Mouse (Mus musculus): Measurements from ENCODE around the gene Nos1ap. TPM values are rescaled to one million over a fixed set of nuclear protein-coding genes. Genes with fewer than 3 reads are reported as not detected.

Gene Nos1ap
- polyA plus RNA-seq, 1 experiment: 146 TPM

DNA sequence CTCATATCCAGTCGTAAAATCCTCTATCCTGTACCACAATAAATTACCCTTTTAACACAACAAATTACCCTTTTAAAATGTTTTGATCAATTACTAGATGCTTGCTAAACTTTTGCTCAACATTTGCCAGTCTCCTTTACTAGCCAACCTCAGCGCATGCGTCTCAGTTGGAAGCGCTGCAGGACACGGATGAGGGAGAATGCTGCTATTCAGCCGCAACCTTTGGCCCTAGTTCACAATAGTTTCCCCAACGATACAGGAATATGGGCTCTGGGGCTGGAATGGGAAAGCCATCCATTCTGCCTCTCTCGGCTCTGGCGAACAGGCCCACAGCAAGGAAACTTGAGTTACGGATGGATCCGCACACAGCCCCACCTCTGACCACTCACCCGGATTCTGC lies 75.4 kb downstream of the Nos1ap start:
- Histone ChIP-seq H3K4me1 (ENCODE audit: control insufficient read depth, insufficient read depth, low read length) (0 out of 2 replicates have a peak, but pooled peaks cover 2% of the 10 kb centered on the region), H3K4me3 (ENCODE audit: insufficient read depth, low read length) (no peak overlapping the region), H3K27ac (ENCODE audit: insufficient read depth, low read length) (no peak overlapping the region)
- TF ChIP-seq CTCF (IDR thresholded peaks at IDR 0.05; ENCODE audit: extremely low read depth, insufficient read depth, low read length): no peak
- no peak for TF ChIP-seq POLR2A (IDR thresholded peaks at IDR 0.05; ENCODE audit: extremely low read depth, insufficient read depth, low read length)

- Histone ChIP-seq H3K4me3 (ENCODE audit: insufficient read depth, low read length) (no peak overlapping the region), H3K27ac (ENCODE audit: insufficient read depth, low read length) (no peak overlapping the region), H3K4me1 (ENCODE audit: control insufficient read depth, insufficient read depth, low read length) (0 out of 2 replicates have a peak, but pooled peaks cover 2% of the 10 kb centered on the region)
- no peak for TF ChIP-seq CTCF (IDR thresholded peaks at IDR 0.05; ENCODE audit: extremely low read depth, insufficient read depth, low read length)
These were observed 77.1 kb downstream of the Nos1ap start for GRCm38 (mm10) chr1:170512429-170513097.

GRCm38 (mm10) chr1:170510595-170511240 lies 78.9 kb downstream of the Nos1ap start:
- TF ChIP-seq POLR2A (IDR thresholded peaks at IDR 0.05; ENCODE audit: extremely low read depth, insufficient read depth, low read length): no peak
- TF ChIP-seq CTCF (IDR thresholded peaks at IDR 0.05; ENCODE audit: extremely low read depth, insufficient read depth, low read length): no peak
- Histone ChIP-seq H3K4me1 (ENCODE audit: control insufficient read depth, insufficient read depth, low read length) (0 out of 2 replicates have a peak, but pooled peaks cover 2% of the 10 kb centered on the region), H3K4me3 (ENCODE audit: insufficient read depth, low read length) (no peak overlapping the region), H3K27ac (ENCODE audit: insufficient read depth, low read length) (no peak overlapping the region)

GRCm38 (mm10) chr1:170506309-170506708 lies 83.4 kb downstream of the Nos1ap start:
- H3K4me1 ChIP-seq (ENCODE audit: control insufficient read depth, insufficient read depth, low read length): peaks cover 5% of the 10 kb centered on the region; the same call in 1 of the 2 replicates
- H3K27ac ChIP-seq (ENCODE audit: insufficient read depth, low read length): no peak overlapping the region
- TF ChIP-seq POLR2A (IDR thresholded peaks at IDR 0.05; ENCODE audit: extremely low read depth, insufficient read depth, low read length) (no peak), CTCF (IDR thresholded peaks at IDR 0.05; ENCODE audit: extremely low read depth, insufficient read depth, low read length) (no peak)
- H3K4me3 ChIP-seq (ENCODE audit: insufficient read depth, low read length): no peak overlapping the region

- no peak overlapping the region for H3K27ac ChIP-seq (ENCODE audit: insufficient read depth, low read length)
- peaks cover 5% of the 10 kb centered on the region; the same call in 1 of the 2 replicates for H3K4me1 ChIP-seq (ENCODE audit: control insufficient read depth, insufficient read depth, low read length)
- H3K4me3 ChIP-seq (ENCODE audit: insufficient read depth, low read length): no peak overlapping the region
- no peak for TF ChIP-seq POLR2A (IDR thresholded peaks at IDR 0.05; ENCODE audit: extremely low read depth, insufficient read depth, low read length)
- TF ChIP-seq CTCF (IDR thresholded peaks at IDR 0.05; ENCODE audit: extremely low read depth, insufficient read depth, low read length): no peak
These were observed 84.6 kb downstream of the Nos1ap start for GRCm38 (mm10) chr1:170505107-170505506.

DNA sequence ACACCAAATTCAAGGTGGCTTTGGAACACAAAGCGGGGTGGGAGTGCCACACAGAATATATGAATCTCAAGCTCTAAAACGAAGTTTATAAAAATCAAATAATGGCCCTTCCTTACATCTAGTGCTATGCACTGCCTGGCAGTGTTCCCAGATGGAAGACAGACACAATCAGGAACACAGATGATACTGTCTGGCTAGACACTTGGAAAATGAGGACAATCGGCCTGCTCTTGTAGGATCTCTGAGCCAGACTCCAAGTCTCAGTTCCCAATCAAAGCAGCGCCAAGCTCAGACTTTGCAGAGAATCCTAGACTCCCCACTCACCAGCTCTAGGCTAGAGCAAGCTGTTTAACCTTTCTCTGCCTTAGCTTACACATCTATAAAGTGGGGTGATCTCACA lies 85.3 kb downstream of the Nos1ap start:
- TF ChIP-seq POLR2A (IDR thresholded peaks at IDR 0.05; ENCODE audit: extremely low read depth, insufficient read depth, low read length) (no peak), CTCF (IDR thresholded peaks at IDR 0.05; ENCODE audit: extremely low read depth, insufficient read depth, low read length) (no peak)
- Histone ChIP-seq H3K27ac (ENCODE audit: insufficient read depth, low read length) (no peak overlapping the region), H3K4me1 (ENCODE audit: control insufficient read depth, insufficient read depth, low read length) (peaks cover 5% of the 10 kb centered on the region; the same call in 1 of the 2 replicates), H3K4me3 (ENCODE audit: insufficient read depth, low read length) (no peak overlapping the region)

- TF ChIP-seq CTCF (IDR thresholded peaks at IDR 0.05; ENCODE audit: extremely low read depth, insufficient read depth, low read length) (no peak), POLR2A (IDR thresholded peaks at IDR 0.05; ENCODE audit: extremely low read depth, insufficient read depth, low read length) (no peak)
- H3K27ac ChIP-seq (ENCODE audit: insufficient read depth, low read length): no peak overlapping the region
- H3K4me3 ChIP-seq (ENCODE audit: insufficient read depth, low read length): no peak overlapping the region
- peaks cover 5% of the 10 kb centered on the region; the same call in 1 of the 2 replicates for H3K4me1 ChIP-seq (ENCODE audit: control insufficient read depth, insufficient read depth, low read length)
These were observed 86.4 kb downstream of the Nos1ap start for GRCm38 (mm10) chr1:170503277-170503739.

GRCm38 (mm10) chr1:170502491-170503276 lies 87.0 kb downstream of the Nos1ap start:
- TF ChIP-seq POLR2A (IDR thresholded peaks at IDR 0.05; ENCODE audit: extremely low read depth, insufficient read depth, low read length): no peak
- TF ChIP-seq CTCF (IDR thresholded peaks at IDR 0.05; ENCODE audit: extremely low read depth, insufficient read depth, low read length): no peak
- Histone ChIP-seq H3K4me3 (ENCODE audit: insufficient read depth, low read length) (no peak overlapping the region), H3K4me1 (ENCODE audit: control insufficient read depth, insufficient read depth, low read length) (peaks cover 5% of the 10 kb centered on the region; the same call in 1 of the 2 replicates), H3K27ac (ENCODE audit: insufficient read depth, low read length) (no peak overlapping the region)

GRCm38 (mm10) chr1:170501970-170502369 lies 87.7 kb downstream of the Nos1ap start:
- Histone ChIP-seq H3K4me1 (ENCODE audit: control insufficient read depth, insufficient read depth, low read length) (peaks cover 5% of the 10 kb centered on the region; the same call in 1 of the 2 replicates), H3K27ac (ENCODE audit: insufficient read depth, low read length) (no peak overlapping the region), H3K4me3 (ENCODE audit: insufficient read depth, low read length) (no peak overlapping the region)
- no peak for TF ChIP-seq CTCF (IDR thresholded peaks at IDR 0.05; ENCODE audit: extremely low read depth, insufficient read depth, low read length)
- TF ChIP-seq POLR2A (IDR thresholded peaks at IDR 0.05; ENCODE audit: extremely low read depth, insufficient read depth, low read length): no peak
